Mouse (Mus musculus) midbrain, postnatal 0 days (tissue): ENCODE results near the gene Hacd2. TPM values are rescaled to one million over a fixed set of nuclear protein-coding genes. Genes with fewer than 3 reads are reported as not detected.

Source experiments
- ATAC-seq: fragments of 200-750 bp; cut with Nextera tagmentation; 2 replicates; pipeline ENCODE4 v1.8.0; 2017; ENCODE audit warnings: moderate number of reproducible peaks, mild to moderate bottlenecking, moderate TSS enrichment, moderate library complexity; ENCODE audit not compliant: low FRiP score
- DNase-seq: peaks from one replicate; pipeline ENCODE4 v3.0.0-alpha.2; 2015; ENCODE audit warnings: low spot score
- H3K27ac ChIP-seq: fragments of 300-500 bp; sonication (generic); 2 replicates; pipeline ENCODE4 v1.5.1; 2014; ENCODE audit warnings: low read depth, mild to moderate bottlenecking, low read length, mixed read lengths
- H3K27me3 ChIP-seq: fragments of 300-500 bp; sonication (generic); 2 replicates; pipeline ENCODE4 v1.6.1; 2014; ENCODE audit warnings: low read length, control low read depth, mixed read lengths; ENCODE audit not compliant: insufficient read depth
- H3K36me3 ChIP-seq: fragments of 300-500 bp; sonication (generic); 2 replicates; pipeline ENCODE4 v1.6.1; 2014; ENCODE audit warnings: low read length, control low read depth, mixed read lengths; ENCODE audit not compliant: insufficient read depth
- H3K4me1 ChIP-seq: fragments of 300-500 bp; sonication (generic); 2 replicates; pipeline ENCODE4 v1.6.1; 2014; ENCODE audit warnings: mild to moderate bottlenecking, control low read depth, antibody characterized with exemption, low read length, mixed read lengths; ENCODE audit not compliant: insufficient read depth
- H3K4me2 ChIP-seq: fragments of 300-500 bp; sonication (generic); 2 replicates; pipeline ENCODE4 v1.6.1; 2014; ENCODE audit warnings: low read depth, mild to moderate bottlenecking, low read length, mixed read lengths; ENCODE audit not compliant: poor library complexity, severe bottlenecking
- H3K4me3 ChIP-seq: fragments of 300-500 bp; sonication (generic); 2 replicates; pipeline ENCODE4 v1.5.1; 2014; ENCODE audit warnings: low read depth, mild to moderate bottlenecking, low read length, moderate library complexity
- H3K9ac ChIP-seq: fragments of 300-500 bp; sonication (generic); replicated peaks from 2 replicates; pipeline ENCODE4 v1.6.1; 2014; ENCODE audit warnings: mild to moderate bottlenecking, low read length, moderate library complexity, mixed read lengths; ENCODE audit not compliant: poor library complexity, severe bottlenecking
- H3K9me3 ChIP-seq: fragments of 300-500 bp; sonication (generic); 2 replicates; pipeline ENCODE4 v1.6.1; 2016; ENCODE audit warnings: low read length, control low read depth
- CTCF ChIP-seq: IDR thresholded peaks from 2 replicates; pipeline ENCODE4 v1.5.1; 2016; ENCODE audit warnings: antibody characterized with exemption, mild to moderate bottlenecking
- WGBS: fragments of 180-500 bp; shearing (Covaris S2); extraction: QIAGEN DNeasy Blood & Tissue Kit; methylation state at CpG from one replicate; pipeline ENCODE4 v1.1.7; 2014; 5-methylcytosine and 5-hydroxymethylcytosine counted together
- polyA plus RNA-seq: library from polyadenylated mRNA; unstranded; fragments of >200 nt; fragmentation: Nextera tagmentation; extraction: Ambion mirVana; gene quantifications from 2 replicates; pipeline ENCODE4 v1.2.1, GENCODE M21; 2015
- total RNA-seq: library from RNA; depleted of rRNA; stranded (reverse); fragments of >200 nt; gene quantifications from 2 replicates; pipeline ENCODE4 v1.2.3, GENCODE M21; 2014

The Hacd2 gene
- total and polyA plus RNA-seq, 2 experiments from 2014 or later, result 28.4 to 49.4 TPM

DNA sequence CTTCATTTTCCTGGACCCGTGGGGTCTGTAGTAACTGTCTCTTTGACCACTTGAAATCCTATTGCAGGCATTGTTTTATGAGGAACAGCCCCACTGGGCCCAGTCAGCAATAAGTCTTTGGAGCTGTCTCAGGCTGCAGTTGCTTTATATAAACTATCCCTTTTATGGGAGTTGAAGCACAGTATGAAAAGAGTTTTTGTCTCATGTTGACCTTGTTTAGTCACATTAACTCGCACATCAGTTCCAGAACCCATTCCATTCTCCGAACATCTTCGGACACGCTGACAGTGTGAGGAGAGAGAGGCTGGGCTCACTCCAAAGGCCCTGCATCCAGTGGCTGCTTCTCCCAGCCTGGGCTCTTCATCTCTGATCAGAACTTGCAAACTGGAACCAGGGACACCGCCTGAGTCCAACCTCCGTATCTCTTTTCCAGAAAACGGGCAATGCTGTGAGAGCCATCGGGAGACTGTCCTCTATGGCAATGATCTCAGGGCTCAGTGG, 27.5 kb upstream of the Hacd2 start:
- TF ChIP-seq CTCF, result no peak
- no peaks in the 10 kb centered on the region for H3K9me3 ChIP-seq
- H3K36me3 ChIP-seq, result no peaks in the 10 kb centered on the region
- ATAC-seq (no peak), DNase-seq (no peak)
- H3K4me2 ChIP-seq, result no peak overlapping the region
- H3K27ac ChIP-seq, result no peak overlapping the region
- no peak overlapping the region for H3K4me3 ChIP-seq
- no peak overlapping the region for H3K9ac ChIP-seq
- WGBS, result 78% methylated on average over 9 of the region's 9 CpGs
- no peaks in the 10 kb centered on the region for H3K4me1 ChIP-seq
- H3K27me3 ChIP-seq, result no peaks in the 10 kb centered on the region

DNA sequence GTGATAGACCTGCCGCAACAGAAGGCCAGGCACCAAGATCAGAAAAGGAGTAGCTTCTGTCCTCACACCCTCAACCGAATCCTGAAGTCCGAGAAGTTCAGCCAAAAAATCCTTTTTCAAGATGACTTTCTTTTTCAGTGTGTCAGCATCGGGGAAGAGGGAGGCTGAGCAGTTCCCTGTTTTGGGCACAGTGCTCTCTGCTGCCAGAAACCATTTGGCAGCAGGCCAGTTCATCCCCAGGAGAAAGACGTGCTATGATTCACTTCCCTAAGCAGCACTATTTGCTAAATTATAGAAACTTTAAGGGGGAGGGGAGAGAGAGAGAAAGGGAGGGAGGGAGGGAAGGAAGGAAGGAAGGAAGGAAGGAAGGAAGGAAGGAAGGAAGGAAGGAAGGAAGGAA, 26.1 kb upstream of the Hacd2 start:
- H3K4me3 ChIP-seq, result no peak overlapping the region
- no peak for ATAC-seq
- WGBS, result 53% methylated on average over 5 of the region's 5 CpGs
- DNase-seq, result peak; percentile 68
- H3K36me3 ChIP-seq, result no peaks in the 10 kb centered on the region
- H3K27ac ChIP-seq, result no peak overlapping the region
- H3K4me1 ChIP-seq, result no peaks in the 10 kb centered on the region
- H3K4me2 ChIP-seq, result no peak overlapping the region
- TF ChIP-seq CTCF, result no peak
- no peaks in the 10 kb centered on the region for H3K27me3 ChIP-seq
- no peaks in the 10 kb centered on the region for H3K9me3 ChIP-seq
- H3K9ac ChIP-seq, result no peak overlapping the region

DNA sequence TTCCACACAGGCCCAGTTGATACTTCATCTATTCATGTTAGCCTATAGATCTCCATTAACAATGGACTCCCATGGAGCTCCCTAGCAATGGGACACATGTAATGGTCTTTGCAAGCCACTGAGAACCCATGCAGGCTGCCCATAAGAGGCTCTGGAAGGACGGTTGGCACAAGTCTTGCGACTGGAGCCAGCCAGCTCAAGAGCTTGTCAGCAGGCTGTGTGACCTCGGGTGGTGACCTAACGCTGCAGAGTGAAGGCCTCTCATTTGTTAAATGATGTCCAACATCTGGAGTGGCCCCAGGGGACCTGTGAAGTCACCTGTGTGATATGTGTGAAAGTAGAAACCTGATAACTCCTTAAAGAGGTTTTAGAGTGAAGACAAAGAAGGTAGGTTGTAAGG, 25.2 kb upstream of the Hacd2 start:
- no peak for DNase-seq
- Histone ChIP-seq H3K36me3 (no peaks in the 10 kb centered on the region), H3K4me2 (no peak overlapping the region), H3K4me3 (no peak overlapping the region), H3K27ac (no peak overlapping the region), H3K9ac (no peak overlapping the region), H3K27me3 (no peaks in the 10 kb centered on the region), H3K4me1 (no peaks in the 10 kb centered on the region), H3K9me3 (no peaks in the 10 kb centered on the region)
- no peak for TF ChIP-seq CTCF
- WGBS, result 75% methylated on average over 4 of the region's 4 CpGs
- no peak for ATAC-seq

DNA sequence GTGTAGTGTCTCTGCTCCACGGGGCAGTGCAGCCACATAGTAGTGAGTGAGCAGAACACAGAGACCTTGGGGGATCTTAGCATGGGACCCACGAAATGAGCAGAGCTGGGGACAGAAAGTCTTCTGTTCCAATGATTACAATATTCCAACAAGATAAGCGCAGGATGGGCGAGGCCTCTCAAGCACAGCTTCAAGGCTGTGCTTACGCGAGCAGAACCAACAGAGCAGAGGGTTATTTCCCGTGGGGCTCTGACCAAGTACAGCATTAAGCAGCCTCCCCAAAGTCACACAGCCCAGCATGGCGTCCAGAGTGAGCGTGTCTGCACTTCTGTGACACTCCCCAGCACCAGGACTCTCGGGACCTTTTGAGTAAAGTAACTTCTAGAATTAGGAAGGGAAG, 24.7 kb upstream of the Hacd2 start:
- no peak for TF ChIP-seq CTCF
- no peak overlapping the region for H3K9ac ChIP-seq

DNA sequence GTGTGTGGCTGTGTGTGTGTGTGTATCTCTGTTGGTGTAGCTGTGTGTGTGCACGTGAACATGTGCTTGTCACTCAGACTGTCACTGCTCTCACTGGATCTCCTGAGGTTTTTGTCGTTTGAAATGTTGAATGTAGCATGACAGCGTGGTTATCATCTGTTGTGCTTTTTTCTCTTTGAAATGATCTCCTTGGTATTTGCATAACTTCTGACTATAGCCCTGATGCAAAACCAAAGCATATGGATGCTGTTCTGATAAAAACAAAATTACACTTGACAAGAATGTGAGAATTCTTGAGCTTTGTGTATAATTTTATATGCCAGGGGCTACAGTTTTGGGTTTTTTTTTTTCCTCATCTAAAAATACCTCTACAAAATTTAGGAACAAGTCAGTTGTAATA, 23.2 kb upstream of the Hacd2 start:
- no peak for TF ChIP-seq CTCF
- Histone ChIP-seq H3K9ac (no peak overlapping the region), H3K27me3 (no peaks in the 10 kb centered on the region), H3K4me2 (no peak overlapping the region), H3K9me3 (no peaks in the 10 kb centered on the region), H3K4me3 (no peak overlapping the region), H3K27ac (no peak overlapping the region), H3K36me3 (no peaks in the 10 kb centered on the region), H3K4me1 (no peaks in the 10 kb centered on the region)
- ATAC-seq (no peak), DNase-seq (no peak)
- 54% methylated on average over 3 of the region's 3 CpGs for WGBS

More for the DNA sequence above, 24.7 kb upstream of the Hacd2 start:
- Histone ChIP-seq H3K9me3 (no peaks in the 10 kb centered on the region), H3K27me3 (no peaks in the 10 kb centered on the region), H3K4me1 (no peaks in the 10 kb centered on the region), H3K36me3 (no peaks in the 10 kb centered on the region), H3K4me2 (no peak overlapping the region), H3K27ac (no peak overlapping the region), H3K4me3 (no peak overlapping the region)
- 77% methylated on average over 10 of the region's 10 CpGs for WGBS
- DNase-seq (no peak), ATAC-seq (no peak)

DNA sequence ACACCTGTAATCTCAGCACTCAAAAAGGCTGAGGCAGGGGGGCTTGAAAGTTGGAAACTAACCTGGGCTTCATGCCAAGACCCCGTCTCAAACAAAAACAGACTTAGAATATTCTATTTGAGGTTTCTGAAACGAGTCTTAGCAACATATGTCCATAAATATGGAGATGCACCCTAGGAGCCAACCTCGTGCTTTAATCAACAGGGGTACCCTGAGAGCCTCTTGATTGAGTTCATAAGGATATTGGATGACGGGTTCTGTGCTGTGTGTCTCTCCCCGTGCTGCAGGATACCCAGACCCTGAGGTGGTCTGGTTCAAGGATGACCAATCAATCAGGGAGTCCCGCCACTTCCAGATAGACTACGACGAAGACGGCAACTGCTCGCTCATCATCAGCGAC, 22.2 kb upstream of the Hacd2 start:
- peak overlapping the region; percentile 32; the same call in 1 of the 2 replicates for H3K4me2 ChIP-seq

More for the DNA sequence above, 22.2 kb upstream of the Hacd2 start:
- no peak for DNase-seq
- 56% methylated on average over 11 of the region's 11 CpGs for WGBS
- TF ChIP-seq CTCF, result no peak
- Histone ChIP-seq H3K9ac (no peak overlapping the region), H3K4me1 (no peaks in the 10 kb centered on the region), H3K27ac (no peak overlapping the region), H3K27me3 (no peaks in the 10 kb centered on the region), H3K36me3 (no peaks in the 10 kb centered on the region), H3K9me3 (no peaks in the 10 kb centered on the region), H3K4me3 (no peak overlapping the region)
- no peak for ATAC-seq
